Mouse (Mus musculus) forebrain, embryonic 12.5 days (tissue): ENCODE data around the gene N6amt1. TPM values are rescaled to one million over a fixed set of nuclear protein-coding genes. Genes with fewer than 3 reads are reported as not detected.

ENCODE experiments used
- ATAC-seq: fragments of 200-750 bp; cut with Nextera tagmentation; 2 replicates; pipeline ENCODE4 v1.8.0; 2017; ENCODE audit warnings: moderate TSS enrichment; ENCODE audit not compliant: low FRiP score
- H3K27ac ChIP-seq: fragments of 300-500 bp; sonication (generic); 2 replicates; pipeline ENCODE4 v1.5.1; 2016; ENCODE audit warnings: mild to moderate bottlenecking
- H3K27me3 ChIP-seq: fragments of 300-500 bp; sonication (generic); 2 replicates; pipeline ENCODE4 v1.6.1; 2016; ENCODE audit warnings: mild to moderate bottlenecking
- H3K36me3 ChIP-seq: fragments of 300-500 bp; sonication (generic); replicated peaks from 2 replicates; pipeline ENCODE4 v1.6.1; 2016; ENCODE audit warnings: mild to moderate bottlenecking
- H3K4me1 ChIP-seq: fragments of 300-500 bp; sonication (generic); 2 replicates; pipeline ENCODE4 v1.6.1; 2016
- H3K4me2 ChIP-seq: fragments of 300-500 bp; sonication (generic); 2 replicates; pipeline ENCODE4 v1.6.1; 2016; ENCODE audit warnings: mild to moderate bottlenecking, moderate library complexity
- H3K4me3 ChIP-seq: fragments of 300-500 bp; sonication (generic); replicated peaks from 2 replicates; pipeline ENCODE4 v1.5.1; 2016; ENCODE audit warnings: mild to moderate bottlenecking
- H3K9ac ChIP-seq: fragments of 300-500 bp; sonication (generic); 2 replicates; pipeline ENCODE4 v1.6.1; 2016; ENCODE audit warnings: mild to moderate bottlenecking
- H3K9me3 ChIP-seq: fragments of 300-500 bp; sonication (generic); 2 replicates; pipeline ENCODE4 v1.6.1; 2016
- WGBS: fragments of 180-500 bp; shearing (Covaris S2); methylation state at CpG from one replicate; pipeline ENCODE4 v1.1.7; 2016; 5-methylcytosine and 5-hydroxymethylcytosine counted together
- polyA plus RNA-seq: library from polyadenylated mRNA; unstranded; fragments of >200 nt; fragmentation: Nextera tagmentation; extraction: Ambion mirVana; gene quantifications from 2 replicates; pipeline ENCODE4 v1.2.1, GENCODE M21; 2016

N6amt1 gene
- polyA plus RNA-seq, 1 experiment from 2014 or later: 16.5 TPM

GRCm38 (mm10) chr16:87405001-87405400 is 51.0 kb downstream of the N6amt1 start:
- Histone ChIP-seq H3K9me3 (no peaks in the 10 kb centered on the region), H3K36me3 (peaks cover 76% of the 10 kb centered on the region)
- WGBS: 85% methylated on average over 3 of the region's 3 CpGs

More at GRCm38 (mm10) chr16:87405001-87405400, 51.0 kb downstream of the N6amt1 start:
- Histone ChIP-seq H3K27me3 (no peaks in the 10 kb centered on the region), H3K4me3 (no peak overlapping the region), H3K9ac (no peak overlapping the region), H3K4me2 (no peak overlapping the region), H3K27ac (no peak overlapping the region), H3K4me1 (no peaks in the 10 kb centered on the region)
- no peak for ATAC-seq

Other genes starting within 250 kb of the N6amt1 start
- gene Ltn1, start 78.4 kb downstream of the N6amt1 start, polyA plus RNA-seq: 35.8 and 38.5 TPM in 2 replicates
- gene Rwdd2b, start 86.4 kb downstream of the N6amt1 start, polyA plus RNA-seq: 10.0 and 10.8 TPM in 2 replicates
- gene Usp16, start 100.5 kb downstream of the N6amt1 start, polyA plus RNA-seq: 43.8 and 50.4 TPM in 2 replicates
- gene Cct8, start 141.7 kb downstream of the N6amt1 start, polyA plus RNA-seq: 529 and 541 TPM in 2 replicates
- not detected in 2 replicates for gene Map3k7cl, start 199.1 kb downstream of the N6amt1 start, polyA plus RNA-seq